Mouse (Mus musculus) MEL (cell line): ENCODE results near the gene Rbfox3. TPM values are rescaled to one million over a fixed set of nuclear protein-coding genes. Genes with fewer than 3 reads are reported as not detected.

ENCODE experiments used
- DNase-seq: peaks from one replicate; pipeline ENCODE4 v3.0.0; 2011; ENCODE audit warnings: low read depth, low spot score
- H3K27ac ChIP-seq: 2 replicates; pipeline ENCODE4 v1.5.1; 2012; ENCODE audit warnings: low read depth, mild to moderate bottlenecking, control low read depth, low read length, moderate library complexity; ENCODE audit not compliant: control insufficient read depth
- H3K27me3 ChIP-seq, 2 experiments: fragments of 150-350 bp in 1 of 2; sonication (generic) in 1 of 2; 2 replicates each; pipeline ENCODE4 v1.6.1; 2012; ENCODE audit warnings: low read length in 2 of 2, mild to moderate bottlenecking in 2 of 2, improper control_type of control experiment in 1 of 2, moderate library complexity in 1 of 2; ENCODE audit not compliant: insufficient read depth in 2 of 2, control insufficient read depth in 1 of 2
- H3K36me3 ChIP-seq, 2 experiments: 2 replicates each; pipeline ENCODE4 v1.6.1; 2012 to 2014; ENCODE audit warnings: low read length in 2 of 2, improper control_type of control experiment in 1 of 2, inconsistent platforms in 1 of 2, mild to moderate bottlenecking in 1 of 2; ENCODE audit not compliant: insufficient read depth in 2 of 2, control insufficient read depth in 1 of 2
- H3K4me1 ChIP-seq, 2 experiments: fragments of 150-350 bp in 1 of 2; sonication (generic) in 1 of 2; 2 replicates each; pipeline ENCODE4 v1.6.1; 2012; ENCODE audit warnings: low read length in 2 of 2, improper control_type of control experiment in 1 of 2, mild to moderate bottlenecking in 1 of 2; ENCODE audit not compliant: insufficient read depth in 2 of 2, control insufficient read depth in 1 of 2
- H3K4me3 ChIP-seq, 2 experiments: fragments of 150-350 bp in 1 of 2; sonication (generic) in 1 of 2; 2 replicates each; pipeline ENCODE4 v1.5.1; 2012; ENCODE audit warnings: low read depth in 2 of 2, low read length in 2 of 2, mild to moderate bottlenecking in 2 of 2, moderate library complexity in 2 of 2, control low read depth in 1 of 2, improper control_type of control experiment in 1 of 2; ENCODE audit not compliant: control insufficient read depth in 1 of 2, insufficient read depth in 1 of 2
- H3K79me2 ChIP-seq: 2 replicates; pipeline ENCODE4 v1.6.1; 2012; ENCODE audit warnings: mild to moderate bottlenecking, low read length, moderate library complexity; ENCODE audit not compliant: control insufficient read depth, poor library complexity, insufficient read depth
- H3K9ac ChIP-seq: 2 replicates; pipeline ENCODE4 v1.6.1; 2012; ENCODE audit warnings: low read depth, mild to moderate bottlenecking, control low read depth, low read length, moderate library complexity; ENCODE audit not compliant: control insufficient read depth, poor library complexity, severe bottlenecking
- H3K9me3 ChIP-seq: fragments of 150-350 bp; sonication (generic); replicated peaks from 2 replicates; pipeline ENCODE4 v1.6.1; 2012; ENCODE audit warnings: mild to moderate bottlenecking, low read length, improper control_type of control experiment, moderate library complexity; ENCODE audit not compliant: insufficient read depth
- BHLHE40 ChIP-seq: IDR thresholded peaks from 2 replicates; pipeline ENCODE4 v1.6.1; 2012; ENCODE audit warnings: low read depth, mild to moderate bottlenecking, inconsistent platforms, low read length, improper control_type of control experiment, borderline replicate concordance
- CHD2 ChIP-seq: IDR thresholded peaks from 2 replicates; pipeline ENCODE4 v1.6.1; 2011; ENCODE audit warnings: low read length, improper control_type of control experiment
- CTCF ChIP-seq, 3 experiments: IDR thresholded peaks in 2 of 3; conservative IDR thresholded peaks in 1 of 3; 2 replicates each; pipeline ENCODE4 v1.5.1; 2011 to 2012; ENCODE audit warnings: low read length in 3 of 3, low read depth in 2 of 3, mild to moderate bottlenecking in 2 of 3, improper control_type of control experiment in 1 of 3, inconsistent platforms in 1 of 3, mixed read lengths in 1 of 3, moderate library complexity in 1 of 3; ENCODE audit not compliant: control insufficient read depth in 1 of 3, insufficient read depth in 1 of 3, poor library complexity in 1 of 3, severe bottlenecking in 1 of 3
- ELF1 ChIP-seq: IDR thresholded peaks from 2 replicates; pipeline ENCODE4 v1.6.1; 2014; ENCODE audit warnings: low read depth, mild to moderate bottlenecking, inconsistent platforms, low read length, improper control_type of control experiment, moderate library complexity
- EP300 ChIP-seq, 2 experiments: IDR thresholded peaks; 2 replicates each; pipeline ENCODE4 v1.6.1; 2011; ENCODE audit warnings: improper control_type of control experiment in 2 of 2, low read length in 2 of 2, low read depth in 1 of 2, mild to moderate bottlenecking in 1 of 2
- GABPA ChIP-seq: IDR thresholded peaks from 2 replicates; pipeline ENCODE4 v1.6.1; 2012; ENCODE audit warnings: low read depth, mild to moderate bottlenecking, inconsistent platforms, low read length, improper control_type of control experiment, moderate library complexity
- JUND ChIP-seq: IDR thresholded peaks from 2 replicates; pipeline ENCODE4 v1.6.1; 2011; ENCODE audit warnings: low read depth, mild to moderate bottlenecking, improper control_type of control experiment, low read length
- MAFK ChIP-seq: IDR thresholded peaks from 2 replicates; pipeline ENCODE4 v1.6.1; 2011; ENCODE audit warnings: low read depth, mild to moderate bottlenecking, low read length, improper control_type of control experiment, borderline replicate concordance
- MAZ ChIP-seq: IDR thresholded peaks from 2 replicates; pipeline ENCODE4 v1.6.1; 2012; ENCODE audit warnings: low read depth, mild to moderate bottlenecking, inconsistent platforms, low read length, improper control_type of control experiment
- MXI1 ChIP-seq: IDR thresholded peaks from 2 replicates; pipeline ENCODE4 v1.6.1; 2011; ENCODE audit warnings: mild to moderate bottlenecking, low read depth, low read length, improper control_type of control experiment
- POLR2A ChIP-seq, 2 experiments: IDR thresholded peaks; 2 replicates each; pipeline ENCODE4 v1.6.1; 2011 to 2012; ENCODE audit warnings: low read length in 2 of 2, mild to moderate bottlenecking in 2 of 2, control low read depth in 1 of 2, improper control_type of control experiment in 1 of 2, low read depth in 1 of 2, moderate library complexity in 1 of 2; ENCODE audit not compliant: control insufficient read depth in 1 of 2, insufficient read depth in 1 of 2, poor library complexity in 1 of 2
- RAD21 ChIP-seq: IDR thresholded peaks from 2 replicates; pipeline ENCODE4 v1.6.1; 2011; ENCODE audit warnings: mild to moderate bottlenecking, low read depth, low read length, improper control_type of control experiment
- RCOR1 ChIP-seq: IDR thresholded peaks from 2 replicates; pipeline ENCODE4 v1.6.1; 2012; ENCODE audit warnings: low read depth, mild to moderate bottlenecking, inconsistent platforms, low read length, improper control_type of control experiment
- SMC3 ChIP-seq: IDR thresholded peaks from 2 replicates; pipeline ENCODE4 v1.6.1; 2011; ENCODE audit warnings: low read depth, low read length, improper control_type of control experiment
- TAL1 ChIP-seq: IDR thresholded peaks from 2 replicates; pipeline ENCODE4 v1.6.1; 2012; ENCODE audit warnings: mild to moderate bottlenecking, inconsistent platforms, low read length, moderate library complexity, mixed read lengths
- TBP ChIP-seq: IDR thresholded peaks from 2 replicates; pipeline ENCODE4 v1.8.0; 2011; ENCODE audit warnings: low read depth, low read length, improper control_type of control experiment
- UBTF ChIP-seq: IDR thresholded peaks from 2 replicates; pipeline ENCODE4 v1.6.1; 2012; ENCODE audit warnings: low read depth, mild to moderate bottlenecking, inconsistent platforms, low read length, improper control_type of control experiment, moderate library complexity, borderline replicate concordance; ENCODE audit not compliant: insufficient read depth
- ZC3H11A ChIP-seq: IDR thresholded peaks from 2 replicates; pipeline ENCODE4 v1.6.1; 2012; ENCODE audit warnings: low read depth, mild to moderate bottlenecking, inconsistent platforms, low read length, improper control_type of control experiment
- ZKSCAN1 ChIP-seq: IDR thresholded peaks from 2 replicates; pipeline ENCODE4 v1.6.1; 2012; ENCODE audit warnings: low read depth, mild to moderate bottlenecking, inconsistent platforms, low read length, improper control_type of control experiment, moderate library complexity
- ZMIZ1 ChIP-seq: IDR thresholded peaks from 2 replicates; pipeline ENCODE4 v1.6.1; 2012; ENCODE audit warnings: low read depth, mild to moderate bottlenecking, inconsistent platforms, low read length, improper control_type of control experiment, moderate library complexity
- ZNF384 ChIP-seq: IDR thresholded peaks from 2 replicates; pipeline ENCODE4 v1.6.1; 2012; ENCODE audit warnings: low read depth, mild to moderate bottlenecking, inconsistent platforms, low read length, improper control_type of control experiment
- polyA plus RNA-seq, 2 experiments: library from polyadenylated mRNA; stranded (reverse) in 1 of 2; unstranded in 1 of 2; fragments of >175 nt in 1 of 2; fragments of >200 nt in 1 of 2; gene quantifications; 2 replicates each; pipeline versions ENCODE4 v1.2.1 to v1.2.4; 2012; ENCODE audit warnings: low replicate concordance in 2 of 2, low read depth in 1 of 2; ENCODE audit not compliant: insufficient read length in 2 of 2, insufficient read depth in 1 of 2, missing spikeins in 1 of 2
- total RNA-seq: library from RNA; depleted of rRNA; stranded (reverse); fragments of 300-350 nt; gene quantifications from 2 replicates; pipeline ENCODE4 v1.2.3, GENCODE M21; 2012

The Rbfox3 gene
- total and polyA plus RNA-seq, 3 experiments = not detected

DNA sequence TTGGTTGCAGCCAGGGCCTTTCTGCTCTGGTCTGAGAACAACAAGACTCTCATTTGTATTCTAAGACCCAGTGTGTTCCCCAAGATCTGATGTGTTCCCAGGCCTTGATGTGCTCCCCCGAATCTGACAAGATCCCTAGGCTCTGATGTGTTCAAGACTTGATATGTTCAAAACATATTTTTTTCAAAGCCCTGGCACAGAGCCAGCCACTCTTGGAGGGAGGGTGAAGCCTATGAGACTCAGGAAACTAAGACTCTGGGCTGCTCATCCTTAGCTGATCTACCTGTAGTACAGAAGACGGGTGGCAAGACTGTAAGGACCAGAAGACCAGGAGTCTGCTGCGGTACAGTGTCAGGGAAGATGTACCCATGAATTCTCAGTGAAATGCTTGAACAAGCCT, 264.5 kb downstream of the Rbfox3 start (continued):
- TF ChIP-seq BHLHE40 = no peak
- no peak for TF ChIP-seq ZC3H11A

DNA sequence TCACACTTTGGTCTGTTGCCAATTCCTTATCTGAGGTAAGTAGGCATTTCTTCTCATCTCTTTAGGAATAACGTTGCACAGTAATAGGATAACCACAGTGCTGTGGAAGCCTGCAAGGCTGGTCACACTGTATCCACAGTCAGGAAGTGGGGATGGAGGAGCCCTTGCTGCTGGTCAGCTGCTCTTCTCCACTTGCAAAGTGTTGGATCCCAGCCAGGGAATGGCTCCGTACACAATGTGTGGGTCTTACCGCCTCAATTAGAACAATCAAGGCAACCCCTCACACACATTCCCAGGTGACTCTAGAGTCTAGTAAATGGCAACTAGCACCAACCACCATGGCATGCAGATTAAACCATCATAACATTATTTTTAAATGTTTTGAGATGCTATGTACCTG, 266.2 kb downstream of the Rbfox3 start:
- Histone ChIP-seq H3K36me3 (no peaks in the 10 kb centered on the region), H3K27ac (no peak overlapping the region), H3K79me2 (no peaks in the 10 kb centered on the region), H3K27me3 (no peaks in the 10 kb centered on the region), H3K4me1 (no peaks in the 10 kb centered on the region), H3K4me3 (no peak overlapping the region), H3K9me3 (no peaks in the 10 kb centered on the region), H3K9ac (no peak overlapping the region)
- TF ChIP-seq JUND = no peak
- TF ChIP-seq ZNF384 = no peak
- no peak for TF ChIP-seq UBTF
- no peak for TF ChIP-seq RCOR1
- no peak for TF ChIP-seq POLR2A (IDR thresholded peaks at IDR 0.05; ENCODE audit: control insufficient read depth in 1 of 2, insufficient read depth in 1 of 2, low read depth in 1 of 2, low read length in 2 of 2, poor library complexity in 1 of 2)
- TF ChIP-seq MXI1 = no peak
- no peak for TF ChIP-seq TBP
- no peak for TF ChIP-seq MAZ
- TF ChIP-seq ELF1 = no peak
- no peak for TF ChIP-seq CHD2
- TF ChIP-seq BHLHE40 = no peak
- TF ChIP-seq MAFK = no peak
- TF ChIP-seq EP300 (IDR thresholded peaks at IDR 0.05; ENCODE audit: low read depth in 1 of 2, low read length in 2 of 2) = no peak
- TF ChIP-seq ZMIZ1 = no peak
- no peak for TF ChIP-seq GABPA
- TF ChIP-seq TAL1 = no peak
- TF ChIP-seq SMC3 = no peak
- DNase-seq = no peak

DNA sequence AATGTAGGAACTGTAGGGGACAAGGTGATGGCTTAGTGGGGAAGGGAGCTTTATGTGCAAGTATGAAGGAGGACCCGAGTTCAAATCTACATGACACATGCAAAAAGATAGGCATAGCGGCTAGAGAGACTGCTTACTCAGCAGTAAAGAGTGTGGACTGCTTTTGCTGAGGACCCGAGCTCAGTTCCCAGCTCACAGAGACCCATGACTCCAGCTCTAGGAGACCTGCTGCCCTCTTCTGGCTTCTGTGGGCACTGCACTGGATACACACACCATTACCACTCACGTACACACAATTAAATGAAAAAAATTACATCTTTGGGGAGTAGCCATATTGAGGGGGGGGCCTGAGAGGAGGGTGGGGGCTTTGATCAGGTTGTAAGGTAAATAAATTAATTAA, 270.7 kb downstream of the Rbfox3 start:
- peak; percentile 6 for DNase-seq
- Histone ChIP-seq H3K4me3 (no peak overlapping the region), H3K9me3 (no peaks in the 10 kb centered on the region; the same call in 1 of the 2 replicates), H3K9ac (no peak overlapping the region), H3K27me3 (no peaks in the 10 kb centered on the region), H3K79me2 (no peaks in the 10 kb centered on the region), H3K27ac (no peak overlapping the region), H3K4me1 (no peaks in the 10 kb centered on the region), H3K36me3 (no peaks in the 10 kb centered on the region)
- TF ChIP-seq SMC3 = 0 out of 2 replicates have a peak, but pooled peaks have one; percentile 23
- peak; percentile 4 for TF ChIP-seq RAD21
- peak; percentile 23 to 41 (median 24); a peak in 5 of 6 replicates for TF ChIP-seq CTCF (IDR thresholded peaks at IDR 0.05 in 2 of 3, conservative IDR thresholded peaks at IDR 0.05 in 1 of 3; ENCODE audit: control insufficient read depth in 1 of 3, insufficient read depth in 1 of 3, low read depth in 2 of 3, low read length in 3 of 3, poor library complexity in 1 of 3, severe bottlenecking in 1 of 3)
- TF ChIP-seq ZKSCAN1 = no peak
